Mouse (Mus musculus) megakaryocyte, embryonic 14.5 days (primary cell): ENCODE measurements around the gene Snf8.

ENCODE experiments used
- FLI1 ChIP-seq: IDR thresholded peaks from 2 replicates; pipeline ENCODE4 v1.6.1; 2012; ENCODE audit warnings: low read length, inconsistent platforms, mixed read lengths
- GATA1 ChIP-seq: IDR thresholded peaks from 3 replicates; pipeline ENCODE4 v1.6.1; 2012; ENCODE audit warnings: mixed read lengths, low read length, inconsistent platforms, borderline replicate concordance

DNA sequence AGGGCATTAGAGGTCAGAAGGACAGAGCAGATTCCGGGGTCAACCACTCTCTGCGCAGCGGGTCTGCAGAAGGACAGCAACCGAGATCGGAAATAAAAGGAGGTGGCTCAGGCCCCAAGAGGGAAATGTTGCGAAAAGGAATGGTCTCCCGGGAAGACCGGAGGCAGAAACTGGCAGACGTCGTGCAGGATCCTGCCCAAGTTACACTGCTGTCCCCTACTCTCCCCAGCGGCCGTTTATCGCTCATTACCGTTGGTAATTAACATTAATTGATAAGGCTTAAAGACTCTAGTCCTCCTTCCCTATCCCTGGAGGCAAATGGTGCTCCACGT, 40.5 kb downstream of the Snf8 start:
- no peak for TF ChIP-seq GATA1
- no peak for TF ChIP-seq FLI1
